Mouse (Mus musculus) limb, embryonic 11.5 days (tissue): ENCODE measurements around the gene Slit3. TPM values are rescaled to one million over a fixed set of nuclear protein-coding genes. Genes with fewer than 3 reads are reported as not detected.

Experiments used
- ATAC-seq: fragments of 200-750 bp; cut with Nextera tagmentation; 2 replicates; pipeline ENCODE4 v1.8.0; 2017; ENCODE audit warnings: low read depth; ENCODE audit not compliant: insufficient number of reproducible peaks, low FRiP score, low TSS enrichment
- DNase-seq: peaks from one replicate; pipeline ENCODE4 v3.0.0-alpha.2; 2015; ENCODE audit warnings: low spot score
- H3K27ac ChIP-seq: fragments of 300-500 bp; sonication (generic); replicated peaks from 2 replicates; pipeline ENCODE4 v1.5.1; 2014; ENCODE audit warnings: low read depth, mild to moderate bottlenecking, low read length
- H3K27me3 ChIP-seq: fragments of 300-500 bp; sonication (generic); 2 replicates; pipeline ENCODE4 v1.6.1; 2014; ENCODE audit warnings: mild to moderate bottlenecking, low read length, mixed read lengths; ENCODE audit not compliant: control insufficient read depth, insufficient read depth
- H3K36me3 ChIP-seq: fragments of 300-500 bp; sonication (generic); 2 replicates; pipeline ENCODE4 v1.6.1; 2014; ENCODE audit warnings: mild to moderate bottlenecking, low read length, moderate library complexity, mixed read lengths; ENCODE audit not compliant: control insufficient read depth, insufficient read depth
- H3K4me1 ChIP-seq: fragments of 300-500 bp; sonication (generic); 2 replicates; pipeline ENCODE4 v1.6.1; 2014; ENCODE audit warnings: low read length, mixed read lengths; ENCODE audit not compliant: control insufficient read depth, insufficient read depth
- H3K4me2 ChIP-seq: fragments of 300-500 bp; sonication (generic); 2 replicates; pipeline ENCODE4 v1.6.1; 2014; ENCODE audit warnings: low read depth, mild to moderate bottlenecking, moderate library complexity; ENCODE audit not compliant: severe bottlenecking
- H3K4me3 ChIP-seq: fragments of 300-500 bp; sonication (generic); 2 replicates; pipeline ENCODE4 v1.5.1; 2014; ENCODE audit warnings: low read depth, low read length
- H3K9ac ChIP-seq: fragments of 300-500 bp; sonication (generic); 2 replicates; pipeline ENCODE4 v1.6.1; 2014; ENCODE audit warnings: mild to moderate bottlenecking, low read length
- H3K9me3 ChIP-seq: fragments of 300-500 bp; sonication (generic); 2 replicates; pipeline ENCODE4 v1.6.1; 2016; ENCODE audit warnings: low read length; ENCODE audit not compliant: control insufficient read depth
- whole genome bisulfite sequencing: fragments of 180-500 bp; shearing (Covaris S2); extraction: QIAGEN DNeasy Blood & Tissue Kit; methylation state at CpG from one replicate; pipeline ENCODE4 v1.1.7; 2014; 5-methylcytosine and 5-hydroxymethylcytosine counted together
- polyA plus RNA-seq: library from polyadenylated mRNA; unstranded; fragments of >200 nt; fragmentation: Nextera tagmentation; extraction: Ambion mirVana; gene quantifications from 2 replicates; pipeline ENCODE4 v1.2.1, GENCODE M21; 2014

Slit3 gene
- polyA plus RNA-seq, 1 experiment from 2014 or later, result 30.6 TPM

DNA sequence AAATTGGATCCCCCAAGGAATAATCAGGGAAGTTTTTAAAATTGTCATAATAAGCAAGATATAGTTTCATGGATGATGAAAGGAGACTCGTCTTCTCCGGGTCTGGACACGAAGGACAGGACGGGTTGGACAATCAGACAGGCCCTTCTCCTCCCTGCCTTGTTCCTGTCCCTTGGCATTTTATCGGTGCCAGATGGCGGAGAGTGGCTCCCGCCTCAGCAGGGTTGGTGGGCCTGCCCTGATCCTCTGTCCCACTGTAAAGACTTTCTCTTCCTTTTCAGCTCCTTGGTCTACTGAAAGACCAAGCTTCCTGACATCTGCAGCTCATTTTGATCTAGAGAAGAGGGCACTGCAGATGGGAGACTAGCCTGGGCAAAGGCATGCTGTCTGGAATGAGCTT, 34.3 kb downstream of the Slit3 start:
- WGBS, result 73% methylated on average over 7 of the region's 7 CpGs
- H3K4me3 ChIP-seq, result no peak overlapping the region
- no peaks in the 10 kb centered on the region for H3K9me3 ChIP-seq
- DNase-seq (no peak), ATAC-seq (no peak)
- H3K9ac ChIP-seq, result no peak overlapping the region
- H3K27me3 ChIP-seq, result no peaks in the 10 kb centered on the region
- no peaks in the 10 kb centered on the region for H3K36me3 ChIP-seq
- no peak overlapping the region for H3K4me2 ChIP-seq
- H3K4me1 ChIP-seq, result peaks cover 13% of the 10 kb centered on the region
- H3K27ac ChIP-seq, result no peak overlapping the region

DNA sequence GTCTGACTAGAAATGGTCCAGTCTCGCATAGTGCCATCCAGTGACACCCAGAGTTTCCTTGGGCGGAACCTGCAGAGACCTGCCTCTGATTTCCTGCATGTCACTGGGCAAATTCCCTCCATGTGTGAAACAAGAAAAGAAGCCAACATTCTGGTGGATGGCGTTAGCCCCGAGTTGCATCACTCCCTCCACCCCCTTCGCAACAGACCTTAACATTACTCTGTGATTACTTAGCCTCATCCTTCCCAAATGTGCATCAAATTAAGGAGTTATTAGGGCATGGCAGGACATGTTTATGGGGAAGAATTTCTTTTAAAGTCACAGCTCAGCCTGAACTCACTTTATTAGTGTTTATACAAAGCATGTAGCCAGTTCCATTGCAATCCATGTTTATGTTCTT, 35.7 kb downstream of the Slit3 start:
- no peaks in the 10 kb centered on the region for H3K9me3 ChIP-seq
- 53% methylated on average over 5 of the region's 5 CpGs for WGBS
- no peak overlapping the region for H3K27ac ChIP-seq
- no peaks in the 10 kb centered on the region for H3K36me3 ChIP-seq
- no peak overlapping the region for H3K4me2 ChIP-seq
- no peaks in the 10 kb centered on the region for H3K27me3 ChIP-seq
- H3K4me3 ChIP-seq, result no peak overlapping the region
- DNase-seq, result no peak
- no peak overlapping the region for H3K9ac ChIP-seq
- ATAC-seq, result no peak
- H3K4me1 ChIP-seq, result peaks cover 8% of the 10 kb centered on the region

DNA sequence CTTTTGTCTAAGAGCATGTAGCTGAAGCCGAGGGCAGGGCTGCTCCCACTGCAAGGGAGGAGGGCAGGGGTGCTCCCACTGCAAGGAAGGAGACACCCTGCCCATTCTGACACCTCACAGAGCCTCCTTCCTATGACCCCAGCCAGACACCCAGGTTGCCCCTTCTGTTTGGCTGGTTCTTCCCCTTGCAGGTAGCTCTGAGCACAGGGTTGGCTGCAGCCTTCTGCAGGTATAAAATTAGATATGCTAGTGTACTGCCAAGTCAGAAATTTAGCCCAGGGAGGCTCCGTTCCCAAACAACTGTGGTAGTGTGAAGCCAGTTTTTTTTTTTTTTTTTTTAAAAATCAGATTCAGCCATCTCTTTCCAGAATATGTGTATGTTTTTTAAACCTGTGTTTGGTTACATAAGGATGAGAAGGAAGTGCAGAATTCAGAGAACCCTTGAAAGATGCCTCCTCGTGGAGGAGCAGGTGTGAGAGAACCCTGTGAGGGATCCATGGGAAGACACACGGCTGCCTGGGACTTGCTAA, 39.7 kb downstream of the Slit3 start:
- Histone ChIP-seq H3K4me3 (no peak overlapping the region), H3K4me2 (no peak overlapping the region), H3K27me3 (no peaks in the 10 kb centered on the region), H3K27ac (no peak overlapping the region), H3K9ac (no peak overlapping the region), H3K36me3 (no peaks in the 10 kb centered on the region), H3K4me1 (0 out of 2 replicates have a peak, but pooled peaks cover 3% of the 10 kb centered on the region), H3K9me3 (no peaks in the 10 kb centered on the region)
- WGBS, result 85% methylated on average over 4 of the region's 4 CpGs
- DNase-seq (no peak), ATAC-seq (no peak)

GRCm38 (mm10) chr11:35163396-35163795, 42.4 kb downstream of the Slit3 start:
- 96% methylated on average over 3 of the region's 3 CpGs for WGBS
- Histone ChIP-seq H3K27ac (no peak overlapping the region), H3K9ac (no peak overlapping the region), H3K36me3 (no peaks in the 10 kb centered on the region), H3K4me1 (no peaks in the 10 kb centered on the region), H3K4me3 (no peak overlapping the region), H3K27me3 (no peaks in the 10 kb centered on the region), H3K9me3 (no peaks in the 10 kb centered on the region), H3K4me2 (no peak overlapping the region)
- DNase-seq, result no peak
- ATAC-seq, result no peak

DNA sequence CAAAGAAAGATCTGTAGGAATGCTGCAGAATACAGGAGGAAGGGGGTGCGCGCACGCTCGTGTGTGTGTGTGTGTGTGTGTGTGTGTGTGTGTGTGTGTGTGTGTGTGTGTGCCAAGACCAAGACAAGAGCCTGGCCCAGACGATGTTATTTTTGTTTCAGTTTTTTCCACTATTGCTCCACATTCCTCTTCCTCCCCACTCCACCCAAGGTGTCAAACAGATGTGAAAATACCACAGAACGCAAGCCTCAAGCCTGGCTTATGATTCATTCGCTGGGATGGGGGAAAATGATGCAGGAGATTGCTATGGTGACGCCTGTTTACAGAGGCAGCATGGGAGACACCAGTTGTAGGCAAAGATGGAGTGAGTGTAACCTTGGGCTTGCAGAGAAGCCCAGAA, 46.2 kb downstream of the Slit3 start:
- Histone ChIP-seq H3K27me3 (no peaks in the 10 kb centered on the region), H3K9ac (no peak overlapping the region), H3K27ac (no peak overlapping the region), H3K4me3 (no peak overlapping the region), H3K9me3 (no peaks in the 10 kb centered on the region), H3K4me1 (no peaks in the 10 kb centered on the region), H3K36me3 (no peaks in the 10 kb centered on the region), H3K4me2 (no peak overlapping the region)
- no peak for DNase-seq
- ATAC-seq, result no peak
- 85% methylated on average over 8 of the region's 8 CpGs for WGBS

DNA sequence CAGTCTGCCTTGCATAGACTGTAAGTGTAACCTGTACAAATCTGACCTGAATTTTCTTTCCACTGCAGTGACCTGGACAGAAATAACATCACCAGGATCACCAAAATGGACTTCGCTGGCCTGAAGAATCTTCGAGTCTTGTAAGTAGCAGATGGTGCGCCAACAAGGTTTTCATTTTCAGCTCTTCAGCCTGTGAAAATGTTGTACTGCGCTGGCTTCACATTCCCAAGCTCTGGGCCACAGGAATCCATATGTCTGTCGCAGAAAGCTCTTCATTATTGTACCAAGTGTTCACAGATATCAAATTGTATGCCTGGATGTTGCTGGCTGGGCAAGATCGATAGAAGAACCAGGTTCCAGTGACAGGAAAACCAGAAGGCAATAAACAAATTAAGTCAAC, 50.5 kb downstream of the Slit3 start:
- 90% methylated on average over 6 of the region's 6 CpGs for WGBS
- no peaks in the 10 kb centered on the region for H3K36me3 ChIP-seq
- no peak overlapping the region for H3K4me2 ChIP-seq
- H3K27me3 ChIP-seq, result no peaks in the 10 kb centered on the region
- no peaks in the 10 kb centered on the region; the same call in 1 of the 2 replicates for H3K4me1 ChIP-seq
- H3K9ac ChIP-seq, result no peak overlapping the region
- ATAC-seq, result no peak
- DNase-seq, result peak; percentile 18
- H3K4me3 ChIP-seq, result no peak overlapping the region
- H3K27ac ChIP-seq, result no peak overlapping the region
- H3K9me3 ChIP-seq, result no peaks in the 10 kb centered on the region

GRCm38 (mm10) chr11:35177564-35177963, 56.5 kb downstream of the Slit3 start:
- ATAC-seq, result no peak
- no peak overlapping the region for H3K27ac ChIP-seq
- no peak overlapping the region for H3K4me3 ChIP-seq
- 87% methylated on average over 7 of the region's 7 CpGs for WGBS
- peaks cover 9% of the 10 kb centered on the region for H3K4me1 ChIP-seq
- no peak overlapping the region for H3K9ac ChIP-seq
- no peak overlapping the region for H3K4me2 ChIP-seq
- DNase-seq, result no peak
- no peaks in the 10 kb centered on the region for H3K9me3 ChIP-seq
- no peaks in the 10 kb centered on the region for H3K27me3 ChIP-seq
- H3K36me3 ChIP-seq, result no peaks in the 10 kb centered on the region

GRCm38 (mm10) chr11:35178144-35178817, 57.3 kb downstream of the Slit3 start:
- Histone ChIP-seq H3K4me3 (no peak overlapping the region), H3K27me3 (no peaks in the 10 kb centered on the region), H3K9me3 (no peaks in the 10 kb centered on the region), H3K9ac (no peak overlapping the region), H3K4me1 (peaks cover 9% of the 10 kb centered on the region), H3K27ac (no peak overlapping the region), H3K4me2 (no peak overlapping the region), H3K36me3 (no peaks in the 10 kb centered on the region)
- ATAC-seq (peak; percentile 44; the same call in 1 of the 2 replicates), DNase-seq (peak; percentile 42)
- 41% methylated on average over 24 of the region's 24 CpGs for whole genome bisulfite sequencing

- Histone ChIP-seq H3K27me3 (no peaks in the 10 kb centered on the region), H3K4me1 (peaks cover 9% of the 10 kb centered on the region), H3K4me2 (no peak overlapping the region), H3K9ac (no peak overlapping the region), H3K9me3 (no peaks in the 10 kb centered on the region), H3K4me3 (no peak overlapping the region), H3K27ac (no peak overlapping the region), H3K36me3 (no peaks in the 10 kb centered on the region)
- no peak for ATAC-seq
- WGBS, result 58% methylated on average over 8 of the region's 8 CpGs
- peak; percentile 19 for DNase-seq
Observed at GRCm38 (mm10) chr11:35179305-35179704, 58.3 kb downstream of the Slit3 start.
